Mouse (Mus musculus) kidney, adult 2 months (tissue): Measurements from ENCODE around the gene Rars.

ENCODE experiments used
- CTCF ChIP-seq: fragments of 200-500 bp; conservative IDR thresholded peaks from 2 replicates; pipeline ENCODE4 v1.5.1; 2011; ENCODE audit warnings: low read depth, mild to moderate bottlenecking, control low read depth, low read length, moderate library complexity, mixed read lengths; ENCODE audit not compliant: insufficient read depth, insufficient read length
- POLR2A ChIP-seq: fragments of 200-500 bp; IDR thresholded peaks from one replicate; pipeline ENCODE4 v1.6.1; 2011; ENCODE audit warnings: low read depth, low read length, control low read depth

- TF ChIP-seq POLR2A: no peak
- TF ChIP-seq CTCF: no peak
These were observed 4.3 kb upstream of the Rars start for GRCm38 (mm10) chr11:35838345-35839338.
